Mouse (Mus musculus): ENCODE results near the gene Negr1.
A peak's percentile ranks its signal among the peaks of the same experiment; 100 is the strongest.
"Not testable (repeated sequence)": the region's sequence is repeated elsewhere in the genome, so short reads cannot be mapped to it uniquely, and the experiment has no call there.

Gene Negr1

DNA sequence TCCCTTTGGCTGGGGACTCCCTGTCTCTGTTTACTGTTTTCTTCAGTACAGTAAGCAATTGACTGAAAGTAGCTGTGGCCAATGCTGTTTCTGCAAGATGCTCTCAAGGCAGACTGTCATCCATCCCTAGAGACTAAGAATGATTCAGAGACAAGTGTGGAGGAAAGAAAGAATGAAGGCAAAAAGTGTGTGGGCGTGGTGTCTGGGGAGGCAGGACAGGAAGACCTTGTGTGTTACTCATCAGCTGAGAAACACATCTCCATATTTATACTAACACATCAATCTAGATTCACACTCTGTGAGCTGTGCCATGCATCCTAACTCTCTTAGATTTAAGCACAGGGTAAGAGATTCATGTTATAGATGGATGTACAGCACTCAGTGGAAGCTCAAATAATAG, 431.2 kb downstream of the Negr1 start:
- DNase-seq (ENCODE audit: low spot score in 2 of 2): peak in 1 of 2 experiments; percentile 12

DNA sequence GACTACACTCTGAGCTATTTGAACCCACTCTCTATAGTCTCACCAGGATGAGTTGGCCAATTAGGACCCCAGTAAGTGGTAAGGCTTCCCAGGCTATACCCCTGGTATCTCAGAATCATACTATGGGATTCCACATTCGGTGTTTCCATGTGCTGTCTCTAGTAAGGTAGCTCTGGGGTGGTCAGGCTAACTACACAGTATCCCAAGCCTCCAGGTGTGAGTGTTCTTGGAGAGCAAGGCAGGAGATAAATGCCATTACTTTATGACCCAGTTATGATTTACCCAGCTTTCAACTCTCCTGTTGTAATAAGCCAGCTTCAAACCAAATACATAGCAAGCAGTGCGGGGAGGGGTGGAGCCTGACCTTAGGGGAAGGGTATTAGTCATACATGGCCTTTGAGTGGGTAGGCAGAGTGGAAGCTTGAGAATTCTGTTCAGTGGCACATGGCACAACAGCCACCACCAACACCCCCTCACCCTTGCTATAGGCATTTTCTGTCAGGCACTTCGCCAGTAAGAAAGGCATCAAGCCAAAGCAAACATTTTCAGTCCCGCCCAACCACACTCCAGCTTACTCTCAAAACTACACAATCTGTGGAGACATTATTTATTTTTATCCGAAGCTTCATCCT, 437.7 kb downstream of the Negr1 start:
- DNase-seq (ENCODE audit: low spot score in 2 of 2): peak; percentile 8 to 16

GRCm38 (mm10) chr3:157021632-157022031, 460.0 kb downstream of the Negr1 start:
- no peak for DNase-seq (ENCODE audit: low spot score in 2 of 2)

DNA sequence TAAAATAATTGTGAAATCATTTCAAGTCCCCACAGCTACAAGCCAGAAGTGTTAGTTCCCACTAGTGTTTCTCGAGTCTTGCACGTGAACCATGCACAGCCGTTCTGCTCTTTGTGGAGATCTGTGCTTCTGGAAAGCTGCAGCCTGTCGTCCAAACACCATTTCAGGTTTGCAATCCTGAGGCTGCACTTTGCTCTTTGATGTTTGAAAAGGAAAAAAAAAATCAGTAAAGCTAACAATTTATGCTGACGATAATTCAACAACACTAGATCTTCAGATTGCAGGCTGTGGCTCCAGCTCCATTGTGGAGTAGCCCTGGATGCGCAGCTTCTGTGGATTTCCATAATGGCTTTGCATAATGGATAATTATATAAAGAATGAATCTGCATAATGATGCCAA, 463.0 kb downstream of the Negr1 start:
- DNase-seq (ENCODE audit: low spot score in 2 of 2): no peak

GRCm38 (mm10) chr3:157031513-157032142, 470.0 kb downstream of the Negr1 start:
- DNase-seq (ENCODE audit: low spot score in 2 of 2): no peak

DNA sequence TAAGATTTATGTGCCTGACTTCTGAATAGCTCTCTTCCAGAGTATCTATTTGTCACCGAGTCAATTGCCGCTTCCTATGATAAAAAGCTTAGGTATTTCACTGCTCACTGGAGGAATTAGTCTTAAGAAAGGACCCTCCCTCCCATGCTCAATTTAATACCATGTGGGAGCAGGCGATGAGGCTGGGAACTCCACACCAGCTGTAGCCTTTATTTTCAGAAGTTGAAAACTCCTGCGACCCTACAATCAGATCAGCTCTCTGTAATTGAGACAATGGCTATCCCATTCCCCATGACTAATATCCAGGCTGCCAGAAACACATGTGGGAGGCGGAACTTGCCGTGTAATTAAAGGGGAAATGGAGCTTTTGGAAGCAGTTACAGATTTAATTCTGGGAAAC, 474.4 kb downstream of the Negr1 start:
- DNase-seq (ENCODE audit: low spot score in 2 of 2): no peak

DNA sequence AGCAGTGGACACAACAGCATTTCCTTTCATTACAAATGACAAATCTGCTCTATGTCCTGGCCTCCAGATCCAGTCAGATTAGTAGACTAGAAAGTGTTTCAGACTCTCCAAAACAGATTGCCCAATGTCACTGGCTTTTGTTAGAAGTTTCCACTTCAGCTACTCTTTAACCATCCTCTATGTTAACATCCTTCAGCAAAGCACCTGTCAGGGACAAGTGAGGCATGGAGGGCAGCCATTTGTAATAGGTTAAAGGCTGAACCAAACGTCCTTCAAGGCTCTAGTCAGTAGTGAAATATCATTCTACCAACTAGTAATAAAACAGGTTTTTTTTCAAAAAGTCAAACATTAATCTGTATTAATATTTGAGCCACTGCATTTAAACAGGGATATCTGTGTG, 475.0 kb downstream of the Negr1 start:
- no peak for DNase-seq (ENCODE audit: low spot score in 2 of 2)

- DNase-seq (ENCODE audit: low spot score in 2 of 2): peak in 1 of 2 experiments; percentile 13
Observed at GRCm38 (mm10) chr3:157040619-157041018, 479.0 kb downstream of the Negr1 start.

GRCm38 (mm10) chr3:157044565-157044964, 483.0 kb downstream of the Negr1 start:
- no peak for DNase-seq (ENCODE audit: low spot score in 2 of 2)

DNA sequence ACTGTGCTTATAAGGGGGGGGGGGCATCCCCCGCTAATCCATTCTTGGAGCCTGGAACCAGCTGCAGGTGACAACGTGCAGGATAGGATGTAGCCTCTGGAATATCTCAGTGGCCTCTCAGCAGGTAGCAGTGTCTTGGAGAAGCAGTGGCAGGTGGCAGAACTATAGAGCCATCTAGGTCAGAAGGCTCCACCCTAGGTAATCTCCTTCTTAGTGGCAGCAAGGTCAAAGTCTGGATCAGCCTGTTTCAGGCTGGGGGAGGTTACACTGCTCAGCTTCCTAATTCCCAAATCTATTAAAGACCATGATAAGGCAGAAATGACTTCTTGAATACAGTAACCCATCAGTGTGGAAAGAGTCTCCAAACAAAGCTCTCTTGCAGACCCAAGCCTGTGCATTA, 502.8 kb downstream of the Negr1 start:
- DNase-seq (ENCODE audit: low spot score in 2 of 2): not testable (repeated sequence)

DNA sequence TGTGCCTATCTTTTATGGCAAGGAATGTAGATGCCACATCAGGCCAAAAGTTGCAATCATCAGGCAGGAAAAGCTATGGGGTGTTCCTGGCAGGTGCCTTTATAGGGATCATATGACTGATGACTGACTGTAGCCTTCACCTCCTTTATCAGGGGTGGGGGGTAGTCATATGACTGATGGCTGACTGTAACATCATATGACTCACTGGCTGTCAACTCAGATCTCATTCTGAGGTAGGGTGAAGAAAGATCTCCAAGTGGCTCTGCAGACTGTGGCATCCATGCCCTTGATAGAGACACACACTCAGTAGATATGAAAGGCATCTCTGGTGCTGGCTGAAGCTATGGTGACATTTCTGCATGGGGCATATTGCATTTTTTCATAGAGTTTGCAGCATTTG, 504.7 kb downstream of the Negr1 start:
- DNase-seq (ENCODE audit: low spot score in 2 of 2): no peak

GRCm38 (mm10) chr3:157079250-157079965, 517.8 kb downstream of the Negr1 start:
- no peak for DNase-seq (ENCODE audit: low spot score in 2 of 2)

GRCm38 (mm10) chr3:157079966-157080306, 518.3 kb downstream of the Negr1 start:
- DNase-seq (ENCODE audit: low spot score in 2 of 2): no peak

DNA sequence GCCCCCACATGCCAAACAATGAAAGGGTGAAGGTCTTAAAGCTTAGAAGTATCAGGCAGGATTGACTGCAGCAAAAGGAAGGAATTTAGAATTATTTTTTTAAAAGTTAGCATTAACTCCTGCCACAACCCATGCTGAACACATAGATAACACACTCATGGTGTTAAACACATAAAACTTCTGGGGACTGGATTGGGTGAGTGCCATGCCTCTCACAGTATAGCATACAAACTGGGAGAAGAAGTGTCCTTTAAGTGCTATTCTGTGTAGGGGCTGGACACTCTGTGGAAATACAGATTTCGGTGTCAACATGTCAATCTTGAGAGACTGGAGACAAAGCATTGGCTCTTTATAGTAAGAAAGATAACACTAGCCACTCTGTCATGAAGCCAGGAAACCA, 519.0 kb downstream of the Negr1 start:
- no peak for DNase-seq (ENCODE audit: low spot score in 2 of 2)

DNA sequence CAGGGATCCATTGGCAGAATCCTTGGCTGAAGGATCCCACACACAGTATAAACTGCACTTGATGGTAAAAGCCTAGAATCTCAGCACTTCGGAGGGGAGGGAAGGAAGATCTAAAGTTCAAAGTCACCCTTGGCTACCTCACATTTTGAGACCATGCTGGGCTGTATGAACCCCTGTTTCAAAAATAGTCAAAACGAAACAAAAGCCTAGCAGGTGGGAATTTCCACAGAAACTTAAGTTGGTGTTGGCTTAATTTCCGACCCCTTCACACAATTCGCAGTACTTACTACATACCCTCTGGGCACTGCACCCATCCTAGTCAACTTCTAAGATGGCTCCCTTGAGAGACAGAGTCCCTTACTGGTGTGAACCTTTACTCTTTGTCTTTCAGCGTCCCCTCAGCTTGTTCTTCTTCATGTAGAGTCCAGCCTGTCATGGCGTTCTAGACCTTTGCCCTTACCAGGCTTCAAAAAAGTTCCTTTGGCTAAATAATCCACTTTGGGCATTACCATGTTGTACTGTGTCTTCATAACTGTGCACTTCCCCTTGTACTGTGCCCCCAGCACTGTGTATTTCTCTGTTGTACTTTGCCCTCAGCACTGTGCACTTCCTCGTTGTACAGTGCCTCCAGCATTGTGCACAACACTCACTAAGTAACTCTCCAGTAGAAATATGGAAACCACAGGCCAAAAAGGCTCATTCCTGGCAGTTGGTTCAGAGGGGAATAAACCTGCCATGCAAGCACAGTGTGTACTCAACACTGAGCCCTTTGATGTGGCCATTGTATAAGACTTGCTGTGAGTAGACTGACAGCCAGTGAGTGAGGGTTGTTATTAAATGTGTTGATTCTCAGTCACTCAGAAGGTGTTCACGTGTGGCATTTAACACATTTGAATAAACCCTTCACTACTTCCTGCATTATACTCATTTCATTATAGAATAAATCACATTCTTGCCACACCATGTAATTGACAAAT, 521.5 kb downstream of the Negr1 start:
- DNase-seq (ENCODE audit: low spot score in 2 of 2): no peak

DNA sequence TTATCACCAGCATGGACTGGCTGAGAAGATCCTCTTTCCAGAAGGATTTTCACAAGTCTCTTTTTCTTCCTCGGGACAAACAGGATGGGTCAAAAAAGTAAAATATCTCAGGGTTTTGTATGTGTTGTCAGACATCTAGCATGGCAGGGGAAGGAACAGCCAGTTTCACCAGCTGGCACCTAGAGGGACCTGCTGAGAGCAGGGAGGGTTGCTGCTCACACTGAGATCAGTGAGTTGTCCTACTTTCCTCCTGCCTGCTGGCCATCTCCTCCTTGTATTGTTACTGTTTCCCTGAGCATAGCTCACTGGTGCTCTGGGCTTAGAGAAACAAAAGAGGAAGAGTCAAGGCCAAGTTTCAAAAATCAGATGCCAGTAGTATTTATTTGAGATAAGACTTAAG, 523.6 kb downstream of the Negr1 start:
- no peak for DNase-seq (ENCODE audit: low spot score in 2 of 2)

DNA sequence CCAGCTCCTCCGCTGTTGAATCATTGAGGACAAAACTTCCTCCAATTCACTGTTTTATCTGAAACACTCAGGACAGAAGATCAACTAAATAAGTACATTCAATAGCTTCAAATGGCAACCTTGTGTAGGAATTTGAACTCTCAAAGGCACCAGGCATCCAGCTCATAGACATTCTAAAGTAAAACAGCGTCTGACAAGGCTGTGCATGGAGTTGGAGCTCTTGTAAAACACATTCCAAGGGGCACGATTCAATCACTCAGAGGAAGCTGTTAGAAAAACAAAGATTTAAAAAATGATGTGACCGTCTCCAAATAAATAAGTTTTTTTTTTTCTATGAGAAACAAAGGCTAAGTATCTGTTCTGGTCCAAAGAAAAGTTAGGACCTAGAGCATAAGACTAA, 528.5 kb downstream of the Negr1 start:
- DNase-seq (ENCODE audit: low spot score in 2 of 2): no peak

- DNase-seq (ENCODE audit: low spot score in 2 of 2): no peak
Observed at GRCm38 (mm10) chr3:157096284-157096683, 534.7 kb downstream of the Negr1 start.

DNA sequence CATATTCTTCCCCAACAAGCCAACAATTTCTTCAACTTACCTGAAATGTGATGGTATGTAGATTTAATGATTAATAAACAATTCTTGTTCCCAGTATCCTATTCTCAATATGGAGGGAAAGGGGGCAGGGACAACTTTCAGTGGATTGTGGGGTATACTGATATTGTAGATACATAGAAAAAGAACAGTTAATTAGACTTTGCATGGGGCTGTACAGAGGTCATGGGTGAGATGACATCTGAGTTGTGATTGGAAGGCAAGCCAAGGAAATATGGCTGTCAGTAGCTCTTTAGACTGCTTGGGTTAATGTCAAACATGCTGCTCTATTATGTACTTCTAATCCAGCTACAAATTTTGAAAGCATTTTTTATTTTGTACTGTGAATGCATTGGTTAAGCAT, 535.9 kb downstream of the Negr1 start:
- no peak for DNase-seq (ENCODE audit: low spot score in 2 of 2)

DNA sequence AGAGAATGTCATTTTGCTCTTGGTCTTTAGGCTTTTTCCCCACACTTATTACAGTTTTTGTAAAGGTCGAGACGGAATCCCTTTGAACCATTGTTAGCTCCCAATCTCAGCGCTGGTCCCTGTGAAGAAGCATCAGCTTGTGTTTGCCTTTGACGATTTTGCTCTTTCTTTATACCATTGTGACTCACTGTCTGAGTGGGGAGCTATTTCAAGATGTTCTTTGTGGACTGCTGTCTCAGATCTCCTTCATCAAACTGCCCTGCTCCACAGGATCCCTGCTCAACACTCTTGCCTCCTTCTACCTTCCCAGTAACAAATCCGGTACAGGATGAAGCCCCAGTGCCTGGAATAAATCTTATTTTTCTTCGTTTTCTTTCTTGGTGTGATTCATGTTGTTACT, 536.8 kb downstream of the Negr1 start:
- DNase-seq (ENCODE audit: low spot score in 2 of 2): no peak

DNA sequence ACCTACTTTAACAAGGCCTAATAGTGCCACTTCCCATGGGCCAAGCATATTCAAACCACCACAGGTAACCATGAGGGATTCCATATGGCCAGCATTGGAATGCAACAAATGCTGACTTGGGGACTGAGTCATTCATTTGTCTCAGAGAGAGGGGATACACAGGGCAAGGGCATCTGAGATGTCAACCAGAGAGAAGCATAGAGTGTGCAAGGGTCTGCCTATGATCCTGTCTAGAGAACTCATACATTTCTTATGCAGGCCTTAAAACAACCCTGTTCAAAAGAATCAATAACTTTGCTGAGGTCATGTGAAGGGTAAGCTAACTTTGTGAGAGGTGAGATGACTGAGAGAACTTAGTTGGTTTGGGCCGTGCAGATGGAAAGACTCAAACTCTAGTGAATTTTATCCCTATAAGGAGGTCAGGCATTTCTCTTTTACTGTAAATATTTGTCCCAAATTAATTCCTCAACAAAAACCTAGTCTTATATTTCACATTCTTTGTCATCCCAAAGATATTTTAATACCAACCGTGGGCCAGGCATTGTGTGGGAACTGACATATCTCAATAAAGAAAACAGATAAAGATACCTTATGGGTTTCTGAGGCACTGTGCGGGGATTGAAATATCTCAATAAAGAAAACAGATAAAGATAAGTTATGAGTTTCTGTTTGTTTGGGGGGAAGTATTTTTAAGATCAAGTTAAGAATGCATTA, 543.4 kb downstream of the Negr1 start:
- no peak for DNase-seq (ENCODE audit: low spot score in 2 of 2)
